Mouse (Mus musculus) midbrain, embryonic 11.5 days (tissue): ENCODE measurements around the gene Ccnd3. TPM values are rescaled to one million over a fixed set of nuclear protein-coding genes. Genes with fewer than 3 reads are reported as not detected.

Experiments
- ATAC-seq: fragments of 200-750 bp; cut with Nextera tagmentation; 2 replicates; pipeline ENCODE4 v1.8.0; 2017; ENCODE audit warnings: moderate TSS enrichment, moderate library complexity; ENCODE audit not compliant: low FRiP score
- DNase-seq: peaks from one replicate; pipeline ENCODE4 v3.0.0; 2015; ENCODE audit warnings: low spot score; ENCODE audit errors: missing footprints
- H3K27ac ChIP-seq: fragments of 300-500 bp; sonication (generic); 2 replicates; pipeline ENCODE4 v1.5.1; 2014; ENCODE audit warnings: low read depth, low read length
- H3K27me3 ChIP-seq: fragments of 300-500 bp; sonication (generic); 2 replicates; pipeline ENCODE4 v1.6.1; 2014; ENCODE audit warnings: mild to moderate bottlenecking, low read length, moderate library complexity, mixed read lengths; ENCODE audit not compliant: control insufficient read depth, insufficient read depth
- H3K36me3 ChIP-seq: fragments of 300-500 bp; sonication (generic); 2 replicates; pipeline ENCODE4 v1.6.1; 2014; ENCODE audit warnings: mild to moderate bottlenecking, low read length, moderate library complexity, mixed read lengths; ENCODE audit not compliant: control insufficient read depth, insufficient read depth
- H3K4me1 ChIP-seq: fragments of 300-500 bp; sonication (generic); 2 replicates; pipeline ENCODE4 v1.6.1; 2014; ENCODE audit warnings: low read length; ENCODE audit not compliant: control insufficient read depth, insufficient read depth
- H3K4me2 ChIP-seq: fragments of 300-500 bp; sonication (generic); 2 replicates; pipeline ENCODE4 v1.6.1; 2014; ENCODE audit warnings: mild to moderate bottlenecking, moderate library complexity
- H3K4me3 ChIP-seq: fragments of 300-500 bp; sonication (generic); 2 replicates; pipeline ENCODE4 v1.5.1; 2014; ENCODE audit warnings: low read depth, low read length
- H3K9ac ChIP-seq: fragments of 300-500 bp; sonication (generic); 2 replicates; pipeline ENCODE4 v1.6.1; 2014; ENCODE audit warnings: low read length
- H3K9me3 ChIP-seq: fragments of 300-500 bp; sonication (generic); 2 replicates; pipeline ENCODE4 v1.6.1; 2016; ENCODE audit warnings: low read length; ENCODE audit not compliant: control insufficient read depth
- whole genome bisulfite sequencing: fragments of 180-500 bp; shearing (Covaris S2); extraction: QIAGEN DNeasy Blood & Tissue Kit; methylation state at CpG from one replicate; pipeline ENCODE4 v1.1.7; 2014; 5-methylcytosine and 5-hydroxymethylcytosine counted together
- polyA plus RNA-seq: library from polyadenylated mRNA; unstranded; fragments of >200 nt; fragmentation: Nextera tagmentation; extraction: Ambion mirVana; gene quantifications from 2 replicates; pipeline ENCODE4 v1.2.1, GENCODE M21; 2014

Ccnd3 gene
- polyA plus RNA-seq, 1 experiment from 2014 or later, result 194 TPM

DNA sequence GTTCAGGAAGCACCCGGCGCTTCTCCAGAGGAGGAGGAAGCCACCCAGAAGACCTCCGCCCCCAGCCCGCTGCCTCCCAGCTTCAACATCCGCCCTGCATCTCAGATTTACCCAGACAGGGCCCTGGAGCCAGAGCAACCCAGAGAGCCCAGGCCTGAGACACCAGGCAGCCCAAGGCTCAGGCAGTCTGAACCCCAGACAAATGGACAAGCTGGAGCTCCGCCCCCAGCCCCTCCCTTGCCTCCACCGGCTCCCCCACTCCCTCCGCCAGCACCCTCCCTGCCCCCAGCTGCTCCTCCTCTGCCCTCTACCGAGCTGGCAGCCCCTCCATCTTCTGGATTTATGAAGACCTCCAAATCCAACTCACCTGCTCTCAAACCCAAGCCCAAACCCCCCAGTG, 38.6 kb upstream of the Ccnd3 start:
- no peaks in the 10 kb centered on the region for H3K9me3 ChIP-seq
- no peaks in the 10 kb centered on the region for H3K36me3 ChIP-seq
- peaks cover 2% of the 10 kb centered on the region; the same call in 1 of the 2 replicates for H3K4me1 ChIP-seq
- H3K27me3 ChIP-seq, result peaks cover 24% of the 10 kb centered on the region
- no peak overlapping the region for H3K4me3 ChIP-seq
- no peak overlapping the region for H3K9ac ChIP-seq
- H3K27ac ChIP-seq, result no peak overlapping the region
- no peak for DNase-seq
- ATAC-seq, result no peak
- no peak overlapping the region for H3K4me2 ChIP-seq
- WGBS, result 36% methylated on average over 9 of the region's 9 CpGs

DNA sequence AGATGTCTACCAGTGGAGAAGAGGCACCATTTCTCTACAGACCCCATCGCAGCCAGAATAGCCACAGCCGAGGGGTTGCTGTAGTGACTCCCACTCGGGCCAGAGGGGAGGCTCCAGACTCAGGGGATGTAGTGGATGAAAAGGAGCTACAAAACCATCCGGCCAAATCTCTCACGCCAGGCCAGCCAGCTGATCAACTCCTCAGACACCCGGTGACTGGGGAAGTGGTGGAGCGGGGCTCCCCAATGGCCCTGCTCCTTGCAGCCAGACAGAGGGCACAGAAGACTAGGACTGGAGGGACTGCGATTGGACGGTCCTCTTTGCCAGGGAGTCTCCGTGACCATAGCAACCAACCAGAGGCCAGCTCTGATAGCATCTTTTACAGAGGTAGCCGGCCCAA, 37.2 kb upstream of the Ccnd3 start:
- no peak for DNase-seq
- Histone ChIP-seq H3K4me1 (peaks cover 2% of the 10 kb centered on the region; the same call in 1 of the 2 replicates), H3K9ac (no peak overlapping the region), H3K27ac (no peak overlapping the region), H3K36me3 (no peaks in the 10 kb centered on the region), H3K9me3 (no peaks in the 10 kb centered on the region), H3K4me3 (no peak overlapping the region), H3K4me2 (no peak overlapping the region), H3K27me3 (peaks cover 24% of the 10 kb centered on the region)
- 52% methylated on average over 11 of the region's 11 CpGs for WGBS
- no peak for ATAC-seq

DNA sequence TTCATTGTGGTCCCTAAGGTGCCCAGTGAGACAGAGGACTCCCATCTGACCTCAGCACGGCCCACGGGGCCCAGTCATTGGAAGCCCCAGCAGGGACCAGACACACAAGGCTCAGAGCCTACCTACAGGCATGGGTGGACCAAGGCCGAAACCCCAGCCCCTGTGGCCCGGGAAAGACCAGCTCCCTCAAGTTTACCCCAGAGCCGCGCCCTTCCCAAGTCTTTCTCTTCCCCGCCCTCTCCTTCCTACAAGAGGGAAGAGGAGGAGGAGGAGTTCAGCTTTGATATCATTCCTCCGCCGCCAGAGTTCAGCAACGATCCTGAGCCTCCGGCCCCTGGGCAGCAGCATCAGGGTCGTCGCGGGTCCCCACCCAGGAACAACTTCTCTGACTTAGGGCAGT, 36.8 kb upstream of the Ccnd3 start:
- 16% methylated on average over 14 of the region's 14 CpGs for WGBS
- Histone ChIP-seq H3K4me2 (peak overlapping the region; percentile 36), H3K9me3 (no peaks in the 10 kb centered on the region), H3K27me3 (peaks cover 24% of the 10 kb centered on the region), H3K4me3 (peak overlapping the region; percentile 21), H3K27ac (no peak overlapping the region), H3K9ac (peak overlapping the region; percentile 13), H3K4me1 (peaks cover 2% of the 10 kb centered on the region; the same call in 1 of the 2 replicates), H3K36me3 (no peaks in the 10 kb centered on the region)
- no peak for DNase-seq
- no peak for ATAC-seq

DNA sequence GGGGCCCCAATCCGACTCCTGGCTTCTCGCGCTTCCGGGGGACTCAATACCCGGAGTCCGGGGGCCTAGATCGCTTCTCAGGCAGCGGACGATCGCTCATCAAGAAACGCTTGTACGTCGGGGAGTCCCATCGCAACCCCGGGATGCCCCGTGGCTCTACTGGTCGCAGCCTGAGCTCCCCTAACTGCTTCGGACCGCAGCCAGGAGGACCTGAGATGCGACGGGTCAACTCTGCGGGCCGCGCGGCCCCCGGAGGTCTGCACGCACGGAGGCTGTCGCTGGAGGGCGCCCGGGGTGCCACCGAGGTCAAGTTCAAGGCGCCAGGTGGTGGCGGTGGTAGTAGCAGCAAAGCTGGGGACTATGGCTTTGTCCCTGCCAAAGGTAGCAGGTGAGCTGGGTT, 36.4 kb upstream of the Ccnd3 start:
- ATAC-seq, result no peak
- peak overlapping the region; percentile 36 for H3K4me2 ChIP-seq
- H3K36me3 ChIP-seq, result no peaks in the 10 kb centered on the region
- peak overlapping the region; percentile 21 for H3K4me3 ChIP-seq
- H3K9ac ChIP-seq, result peak overlapping the region; percentile 13
- no peaks in the 10 kb centered on the region for H3K9me3 ChIP-seq
- 8% methylated on average over 34 of the region's 34 CpGs for WGBS
- H3K4me1 ChIP-seq, result peaks cover 2% of the 10 kb centered on the region; the same call in 1 of the 2 replicates
- H3K27me3 ChIP-seq, result peaks cover 24% of the 10 kb centered on the region
- no peak for DNase-seq
- H3K27ac ChIP-seq, result no peak overlapping the region

DNA sequence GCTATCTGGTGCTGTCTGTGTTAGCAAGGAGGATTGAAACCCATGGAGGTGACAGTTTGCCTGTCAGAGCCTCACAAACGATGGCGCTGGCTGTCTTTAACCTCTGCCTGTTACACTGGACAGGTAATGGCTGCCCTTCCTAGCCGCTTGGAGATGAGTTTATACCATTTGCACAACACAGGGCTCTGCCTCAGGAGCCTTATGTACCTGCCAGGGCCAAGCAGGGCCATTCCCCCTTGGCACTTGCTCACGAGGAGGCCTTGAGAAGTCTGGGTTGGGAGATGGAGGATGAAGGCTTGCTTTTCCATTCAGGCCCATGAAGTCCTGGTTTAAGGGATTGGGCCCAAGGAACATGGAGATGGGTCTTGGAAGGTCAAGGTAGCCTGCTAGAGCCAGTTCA, 35.2 kb upstream of the Ccnd3 start:
- peaks cover 24% of the 10 kb centered on the region for H3K27me3 ChIP-seq
- H3K4me1 ChIP-seq, result peaks cover 2% of the 10 kb centered on the region; the same call in 1 of the 2 replicates
- H3K4me2 ChIP-seq, result no peak overlapping the region
- H3K9me3 ChIP-seq, result no peaks in the 10 kb centered on the region
- H3K4me3 ChIP-seq, result no peak overlapping the region
- no peak overlapping the region for H3K9ac ChIP-seq
- ATAC-seq, result no peak
- WGBS, result 85% methylated on average over 4 of the region's 4 CpGs
- no peak overlapping the region for H3K27ac ChIP-seq
- no peaks in the 10 kb centered on the region for H3K36me3 ChIP-seq
- no peak for DNase-seq

DNA sequence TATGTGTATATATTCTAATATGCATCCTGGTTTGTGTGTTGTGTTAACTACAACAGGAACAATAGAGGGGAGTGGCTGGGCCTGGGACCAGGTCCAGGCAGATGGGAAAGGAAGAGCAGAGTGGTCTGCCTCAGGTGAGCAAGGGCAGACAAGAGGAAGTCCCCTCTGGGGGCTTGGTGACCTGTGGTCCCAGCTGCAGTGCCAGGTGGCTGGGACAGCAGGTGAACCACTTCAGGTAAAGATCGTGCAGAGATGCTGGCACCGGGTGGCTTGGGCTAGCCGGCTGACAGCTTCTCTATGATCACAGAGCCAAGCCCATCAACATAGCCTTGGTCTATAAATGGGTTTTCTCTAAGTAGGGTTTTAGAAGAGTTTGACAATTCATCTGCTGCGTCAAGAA, 34.7 kb upstream of the Ccnd3 start:
- no peak overlapping the region for H3K4me3 ChIP-seq
- WGBS, result 96% methylated on average over 4 of the region's 4 CpGs
- H3K27ac ChIP-seq, result no peak overlapping the region
- peaks cover 24% of the 10 kb centered on the region for H3K27me3 ChIP-seq
- H3K4me2 ChIP-seq, result no peak overlapping the region
- no peaks in the 10 kb centered on the region for H3K9me3 ChIP-seq
- no peak overlapping the region for H3K9ac ChIP-seq
- DNase-seq, result no peak
- H3K36me3 ChIP-seq, result no peaks in the 10 kb centered on the region
- peaks cover under 1% of the 10 kb centered on the region; the same call in 1 of the 2 replicates for H3K4me1 ChIP-seq
- no peak for ATAC-seq

DNA sequence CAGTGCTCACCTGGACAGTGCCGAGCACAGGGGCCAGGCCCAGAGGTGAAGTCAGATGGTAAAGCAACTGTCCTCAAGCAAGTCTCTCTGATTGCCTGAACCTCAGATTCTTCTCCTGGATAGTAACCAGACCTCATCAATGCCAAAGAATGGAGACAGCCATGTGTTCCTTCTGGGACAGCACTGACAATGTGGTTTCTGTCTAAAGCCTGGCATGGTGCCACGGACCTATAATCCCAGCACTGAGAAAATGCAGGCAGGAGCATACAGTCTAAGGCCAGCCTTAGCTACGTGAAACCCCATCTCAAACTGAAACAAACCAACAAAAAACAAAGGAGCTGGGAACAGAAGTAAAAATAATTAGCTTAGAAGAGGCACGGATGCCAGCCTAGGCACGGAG, 34.2 kb upstream of the Ccnd3 start:
- Histone ChIP-seq H3K4me3 (no peak overlapping the region), H3K9ac (no peak overlapping the region), H3K27me3 (peaks cover 24% of the 10 kb centered on the region), H3K4me1 (no peaks in the 10 kb centered on the region), H3K36me3 (no peaks in the 10 kb centered on the region), H3K27ac (no peak overlapping the region), H3K9me3 (no peaks in the 10 kb centered on the region), H3K4me2 (no peak overlapping the region)
- WGBS, result 89% methylated on average over 5 of the region's 5 CpGs
- DNase-seq (no peak), ATAC-seq (no peak)

DNA sequence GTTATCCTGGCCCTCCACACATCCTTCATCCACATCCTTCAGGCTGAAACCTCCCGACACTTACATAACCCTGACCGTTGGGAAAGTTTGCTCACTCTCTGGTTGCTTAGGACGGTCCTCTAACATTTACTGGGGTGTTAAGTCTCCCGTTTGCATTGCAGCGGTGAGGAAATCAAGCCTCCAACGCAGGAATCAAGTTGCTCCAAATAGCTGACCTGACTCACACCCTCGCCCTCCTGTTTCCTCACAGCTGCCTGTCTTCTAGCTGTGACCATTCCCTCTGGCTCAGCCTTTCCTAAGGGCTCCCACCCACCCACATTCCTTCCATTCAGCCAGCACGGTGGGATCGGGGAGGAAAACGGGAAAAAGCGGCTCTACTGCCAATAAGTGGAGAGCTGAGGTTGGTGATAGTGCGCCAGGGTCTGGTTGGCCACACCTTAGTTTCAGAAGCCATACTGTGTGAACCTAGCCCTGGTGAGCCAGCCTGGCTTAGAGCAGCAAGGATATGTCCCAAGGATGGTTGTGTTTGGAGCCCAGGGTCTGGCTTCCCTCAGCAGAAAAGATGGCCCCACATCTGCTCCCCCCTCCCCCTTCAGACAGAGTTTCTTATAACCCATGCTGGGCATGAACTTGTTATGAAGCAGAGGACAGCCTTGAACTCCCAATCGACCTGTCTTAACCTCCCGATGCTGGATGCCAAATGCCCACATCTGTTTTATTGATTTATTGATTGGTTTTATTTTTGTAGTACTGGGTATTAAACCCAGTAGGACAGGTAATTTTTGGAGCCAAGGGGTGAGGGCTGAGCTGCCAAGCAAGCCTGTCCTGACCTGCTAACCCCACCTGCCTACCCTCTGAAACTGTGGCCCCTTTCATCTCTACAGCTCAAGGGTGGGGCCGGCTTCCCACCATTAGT, 32.2 kb upstream of the Ccnd3 start:
- 53% methylated on average over 15 of the region's 15 CpGs for WGBS

DNA sequence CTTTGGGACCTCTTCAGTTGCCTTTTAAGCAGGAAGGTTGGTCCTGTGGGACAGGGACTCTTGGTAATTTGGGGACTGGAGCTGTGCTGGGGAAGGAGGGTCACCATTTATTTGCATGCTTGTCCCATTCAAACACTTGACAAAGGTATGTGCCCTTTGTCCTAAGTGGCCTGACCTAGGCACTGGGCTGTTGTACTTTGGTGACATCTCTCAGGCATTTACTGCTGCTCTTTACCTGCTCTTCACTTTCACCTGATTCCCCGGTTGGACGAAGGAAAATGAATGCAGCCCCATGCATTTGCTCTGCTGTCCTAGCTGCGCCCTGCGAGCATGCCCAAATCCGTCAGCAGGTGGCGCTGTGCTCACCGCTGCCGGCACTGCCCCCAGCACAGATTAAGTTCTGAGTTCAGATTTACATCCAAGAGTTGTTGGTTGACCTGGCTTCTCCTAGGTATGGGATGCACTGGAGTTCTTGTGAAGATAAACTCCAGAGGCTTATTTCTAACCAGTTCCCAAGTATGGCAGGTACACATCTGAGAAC, 31.3 kb upstream of the Ccnd3 start:
- DNase-seq (peak; percentile 94), ATAC-seq (0 out of 2 replicates have a peak, but pooled peaks have one; percentile 14)
- Histone ChIP-seq H3K36me3 (no peaks in the 10 kb centered on the region), H3K9ac (no peak overlapping the region), H3K4me2 (no peak overlapping the region), H3K4me3 (no peak overlapping the region), H3K27ac (no peak overlapping the region), H3K27me3 (peaks cover 9% of the 10 kb centered on the region), H3K4me1 (no peaks in the 10 kb centered on the region), H3K9me3 (no peaks in the 10 kb centered on the region)
- 13% methylated on average over 8 of the region's 8 CpGs for WGBS

More for the DNA sequence above, 32.2 kb upstream of the Ccnd3 start:
- Histone ChIP-seq H3K4me3 (no peak overlapping the region), H3K27ac (no peak overlapping the region), H3K9ac (no peak overlapping the region), H3K4me1 (no peaks in the 10 kb centered on the region), H3K9me3 (no peaks in the 10 kb centered on the region), H3K36me3 (no peaks in the 10 kb centered on the region), H3K27me3 (peaks cover 16% of the 10 kb centered on the region), H3K4me2 (no peak overlapping the region)
- DNase-seq, result peak; percentile 51
- no peak for ATAC-seq
